Mouse (Mus musculus) ES-E14 (cell line): ENCODE measurements at regions not wholly inside any gene's neighbourhood (a gene's known extent, or its start where the extent isn't known, plus 50 kb on each side); places are given as distances from the start of the nearest gene placed in this dataset.

ENCODE experiments used
- HCFC1 ChIP-seq: IDR thresholded peaks from 2 replicates; pipeline ENCODE4 v1.6.1; 2012; ENCODE audit warnings: low read length, inconsistent platforms, borderline replicate concordance; ENCODE audit not compliant: insufficient read depth
- ZC3H11A ChIP-seq: IDR thresholded peaks from 2 replicates; pipeline ENCODE4 v1.6.1; 2012; ENCODE audit warnings: low read depth, mild to moderate bottlenecking, inconsistent platforms, low read length, borderline replicate concordance
- ZNF384 ChIP-seq: IDR thresholded peaks from 2 replicates; pipeline ENCODE4 v1.6.1; 2012; ENCODE audit warnings: low read depth, low read length, inconsistent platforms

- TF ChIP-seq ZNF384 = no peak
- TF ChIP-seq ZC3H11A = no peak
- TF ChIP-seq HCFC1 = no peak
Measured at GRCm38 (mm10) chr9:41895106-41895505, 229.0 kb downstream of the Sorl1 start.
